Comparison of ENCODE assay signal across 7 mouse cellular contexts in the genomic region with DNA sequence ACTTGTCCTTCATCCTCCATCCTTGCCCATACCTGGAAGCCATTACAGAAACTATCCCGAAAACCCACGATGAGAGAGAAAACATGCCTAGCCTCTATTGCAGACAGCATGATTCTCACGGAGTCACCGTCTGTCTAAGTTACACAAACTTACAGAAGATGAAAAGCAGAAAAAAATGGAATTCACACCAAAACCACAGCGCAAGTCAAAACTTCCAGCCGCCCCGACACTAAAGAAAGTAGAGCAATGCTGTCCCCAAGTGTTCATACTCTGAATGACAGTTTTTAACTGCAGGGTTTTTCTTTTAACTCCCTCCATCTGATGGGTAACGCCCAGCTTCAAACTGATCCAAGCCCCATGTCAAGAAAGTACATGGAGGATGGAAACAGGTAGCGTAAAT. TPM values are rescaled to one million over a fixed set of nuclear protein-coding genes. Genes with fewer than 3 reads are reported as not detected.
DNase-seq lines count a peak whose midpoint lies in the region.

No protein-coding gene starts in this region.

- DNase-seq in ovary, postnatal 14 days (ENCODE audit: low spot score), result peak; percentile 56
- DNase-seq in ovary, postnatal 36 days (ENCODE audit: low spot score), result no peak
- peak; percentile 68 for DNase-seq in ZHBTc4 (ENCODE audit: low read depth, low spot score)
- DNase-seq in embryo, embryonic 10.5 days (ENCODE audit: low spot score), result peak; percentile 85
- peak; percentile 67 for DNase-seq in heart, postnatal 4 days
- DNase-seq in left cerebral cortex, postnatal 36 days (ENCODE audit: low spot score in 2 of 2), result peak; percentile 17 to 46
- DNase-seq in retina, postnatal 7 days (ENCODE audit: low read depth, low spot score), result peak; percentile 20

- intact Hi-C loops in left cerebral cortex, postnatal 36 days (cut with DNase I), result loop anchor here (5.0 kb wide), 1 partner anchor 70 kb away; no protein-coding TSS in a partner anchor

RNA-seq across cellular contexts. Expression of a gene that starts 39.6 kb away (rescaled TPM):
- total RNA-seq in heart, postnatal 4 days (2021), result 100 to 1,000 TPM; 142 to 151 TPM
- total RNA-seq in left cerebral cortex, postnatal 36 days (2021), result 10 to 100 TPM; 42.6 to 47.6 TPM
